Mouse (Mus musculus) bone marrow, adult 2 months (tissue): ENCODE data around the gene Arrdc1.

Source experiments
- CTCF ChIP-seq: fragments of 200-500 bp; IDR thresholded peaks from 2 replicates; pipeline ENCODE4 v1.5.1; 2011; ENCODE audit warnings: low read length, control low read depth; ENCODE audit not compliant: control insufficient read depth, insufficient read depth
- POLR2A ChIP-seq: fragments of 200-500 bp; IDR thresholded peaks from 2 replicates; pipeline ENCODE4 v1.6.1; 2011; ENCODE audit warnings: low read depth, mild to moderate bottlenecking, control low read depth, low read length, borderline replicate concordance; ENCODE audit not compliant: control insufficient read depth

DNA sequence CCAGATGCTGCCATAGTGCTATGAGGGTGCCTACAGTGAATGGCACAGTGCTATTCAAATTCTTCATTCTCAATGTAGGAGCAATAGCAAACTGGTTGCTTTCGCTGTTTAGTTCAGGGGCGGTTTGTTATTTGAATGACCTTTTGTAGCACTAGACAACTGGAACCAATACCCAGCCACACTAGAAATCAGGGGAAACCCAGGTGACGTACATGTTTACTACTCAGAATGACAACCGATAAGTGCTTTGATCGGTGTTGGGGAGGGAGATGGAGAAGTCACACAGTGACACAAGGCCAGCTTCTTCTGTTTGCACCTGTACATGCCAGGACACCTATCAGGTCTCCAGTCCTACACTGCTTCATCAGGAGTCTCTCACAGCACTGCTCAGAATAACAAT lies 5.5 kb downstream of the Arrdc1 start:
- TF ChIP-seq CTCF: no peak
- TF ChIP-seq POLR2A: no peak
